25 mouse cellular contexts compared by ENCODE assay signal in genomic region chr8:85573972-85574496, GRCm38 (mm10). TPM values are rescaled to one million over a fixed set of nuclear protein-coding genes. Genes with fewer than 3 reads are reported as not detected.
DNase-seq lines count a peak whose midpoint lies in the region; ATAC-seq lines count a peak whose summit lies in the region.
"Had no signal": no experiment of that assay in that cellular context is flagged by ENCODE, and none has a peak within 500 bp of the region (broad histone marks: within the 10 kb centered on the region; RNA-seq: fewer than 3 reads in every experiment).

No protein-coding gene starts in this region.

- H3K4me3 ChIP-seq in kidney, embryonic 15.5 days (replicated peaks) = no peak overlapping the region
- H3K4me3 ChIP-seq: forebrain, embryonic 13.5 days; heart, adult 2 months; heart, embryonic 13.5 days; liver, embryonic 12.5 days; megakaryocyte, embryonic 14.5 days; midbrain, embryonic 12.5 days had no signal

- no peaks in the 10 kb centered on the region for H3K27me3 ChIP-seq in kidney, embryonic 15.5 days
- H3K27me3 ChIP-seq: forebrain, embryonic 13.5 days; heart, embryonic 13.5 days; liver, embryonic 12.5 days; midbrain, embryonic 12.5 days had no signal

- H3K9me3 ChIP-seq in kidney, embryonic 15.5 days (replicated peaks) = no peaks in the 10 kb centered on the region
- H3K9me3 ChIP-seq: forebrain, embryonic 13.5 days; heart, embryonic 13.5 days; liver, embryonic 12.5 days; megakaryocyte, embryonic 14.5 days; midbrain, embryonic 12.5 days had no signal

- no peak overlapping the region for H3K4me2 ChIP-seq in kidney, embryonic 15.5 days
- H3K4me2 ChIP-seq: forebrain, embryonic 13.5 days; heart, embryonic 13.5 days; hindbrain, embryonic 14.5 days; liver, embryonic 12.5 days; midbrain, embryonic 12.5 days had no signal

- no peak overlapping the region for H3K9ac ChIP-seq in kidney, embryonic 15.5 days
- H3K9ac ChIP-seq: forebrain, embryonic 13.5 days; heart, embryonic 13.5 days; hindbrain, embryonic 14.5 days; liver, embryonic 12.5 days; liver, postnatal 0 days; midbrain, embryonic 12.5 days had no signal

- no peak for DNase-seq in frontal cortex, adult 2 months (ENCODE audit: extremely low spot score in 1 of 2, low spot score in 1 of 2)
- DNase-seq in kidney, adult 9 months = peak; percentile 65
- DNase-seq in kidney, postnatal 14 days = peak; percentile 25
- no peak for DNase-seq in urinary bladder, adult 18-20 months (ENCODE audit: low spot score in 2 of 2)
- DNase-seq: adrenal gland, adult 2 months; cerebellum, adult 8-10 months; cerebellum, postnatal 25 days; gastrocnemius, postnatal 25 days; heart, adult 2 months; heart, postnatal 10 days; layer of hippocampus, postnatal 36 days; left cerebral cortex, postnatal 4 days; liver, postnatal 0 days; lung, postnatal 36 days; right cerebral cortex, postnatal 14 days had no signal

- no peak overlapping the region for H3K27ac ChIP-seq in kidney, embryonic 15.5 days
- H3K27ac ChIP-seq: forebrain, embryonic 13.5 days; heart, adult 2 months; heart, embryonic 13.5 days; hindbrain, embryonic 14.5 days; liver, embryonic 12.5 days; midbrain, embryonic 12.5 days had no signal

- ATAC-seq in frontal cortex, adult (ENCODE audit: low TSS enrichment) = peak; percentile 47; the same call in 1 of the 2 replicates
- no peak for ATAC-seq in kidney, embryonic 15.5 days (replicated peaks; ENCODE audit: low FRiP score)
- no peak for ATAC-seq in monocyte, adult 5-6 weeks (replicated peaks; ENCODE audit: insufficient number of reproducible peaks, low FRiP score, low TSS enrichment, poor library complexity, severe bottlenecking)
- ATAC-seq: forebrain, embryonic 13.5 days; intestine, postnatal 0 days; liver, embryonic 12.5 days; liver, postnatal 0 days had no signal

- no peaks in the 10 kb centered on the region for H3K4me1 ChIP-seq in kidney, embryonic 15.5 days
- H3K4me1 ChIP-seq: forebrain, embryonic 13.5 days; heart, embryonic 13.5 days; liver, embryonic 12.5 days; megakaryocyte, embryonic 14.5 days; midbrain, embryonic 12.5 days had no signal

- WGBS in kidney, embryonic 15.5 days = 83% methylated on average over 2 of the region's 2 CpGs

- H3K36me3 ChIP-seq in kidney, embryonic 15.5 days = no peaks in the 10 kb centered on the region
- H3K36me3 ChIP-seq: heart, embryonic 13.5 days; liver, embryonic 12.5 days; midbrain, embryonic 12.5 days had no signal

RNA-seq across cellular contexts. Expression of gene Dnaja2, which starts 18.9 kb away (rescaled TPM):
- 110 and 128 TPM in 2 replicates for polyA plus RNA-seq in frontal cortex, adult 2 months (2012; rRNA removed)
- 166 and 169 TPM in 2 replicates for polyA plus RNA-seq in kidney, embryonic 15.5 days (2015; fragmentation: Nextera tagmentation; extraction: Ambion mirVana)
- 156 to 218 TPM (median 185 TPM) in 3 replicates for total RNA-seq in monocyte, adult 5-6 weeks (2017)

Comparison
In these comparisons a context has a peak if more than half of its experiments do, and no peak if none do; other contexts are left out.
1. DNase-seq: peak in kidney, adult 9 months (single experiment) and kidney, postnatal 14 days (single experiment); none in frontal cortex, adult 2 months (0 of 2) and urinary bladder, adult 18-20 months (0 of 2).